Mouse (Mus musculus) myocyte (in vitro differentiated cells): ENCODE data around the gene Hist1h1c.

Experiments
- CEBPB ChIP-seq: IDR thresholded peaks from 2 replicates; pipeline ENCODE4 v1.6.1; 2011; ENCODE audit warnings: mild to moderate bottlenecking, moderate library complexity; ENCODE audit not compliant: poor library complexity, insufficient read depth, severe bottlenecking
- E2F4 ChIP-seq: IDR thresholded peaks from one replicate; pipeline ENCODE4 v1.6.1; 2011; ENCODE audit warnings: mild to moderate bottlenecking, control low read depth, moderate library complexity; ENCODE audit not compliant: insufficient read depth
- MAX ChIP-seq: IDR thresholded peaks from one replicate; pipeline ENCODE4 v1.6.1; 2011; ENCODE audit warnings: low read depth, mild to moderate bottlenecking, control low read depth
- MYOD1 ChIP-seq, 3 experiments: IDR thresholded peaks; one replicate each; pipeline ENCODE4 v1.6.1; 2011; ENCODE audit warnings: control low read depth in 2 of 3, low read depth in 2 of 3, mild to moderate bottlenecking in 2 of 3, moderate library complexity in 1 of 3; ENCODE audit not compliant: insufficient read length in 2 of 3, control insufficient read depth in 1 of 3
- MYOG ChIP-seq, 3 experiments: IDR thresholded peaks; one replicate each; pipeline ENCODE4 v1.6.1; 2011; ENCODE audit warnings: control low read depth in 2 of 3, low read depth in 2 of 3, mild to moderate bottlenecking in 2 of 3; ENCODE audit not compliant: insufficient read length in 2 of 3, control insufficient read depth in 1 of 3, insufficient read depth in 1 of 3
- POLR2A ChIP-seq: IDR thresholded peaks from one replicate; pipeline ENCODE4 v1.6.1; 2011; ENCODE audit warnings: low read depth, mild to moderate bottlenecking, control low read depth, moderate library complexity; ENCODE audit not compliant: insufficient read length
- REST ChIP-seq: IDR thresholded peaks from one replicate; pipeline ENCODE4 v1.6.1; 2011; ENCODE audit warnings: mild to moderate bottlenecking, control low read depth, moderate library complexity; ENCODE audit not compliant: insufficient read depth, insufficient read length
- SRF ChIP-seq: IDR thresholded peaks from one replicate; pipeline ENCODE4 v1.6.1; 2011; ENCODE audit warnings: low read depth; ENCODE audit not compliant: control insufficient read depth, insufficient read length
- TCF3 ChIP-seq: IDR thresholded peaks from one replicate; pipeline ENCODE4 v1.6.1; 2011; ENCODE audit warnings: low read depth, control low read depth; ENCODE audit not compliant: insufficient read length
- USF1 ChIP-seq: IDR thresholded peaks from one replicate; pipeline ENCODE4 v1.6.1; 2011; ENCODE audit warnings: low read depth, mild to moderate bottlenecking, control low read depth, moderate library complexity

- TF ChIP-seq MAX (no peak), POLR2A (no peak), REST (no peak), USF1 (no peak), MYOG (IDR thresholded peaks at IDR 0.05; ENCODE audit: control insufficient read depth in 1 of 3, insufficient read depth in 1 of 3, insufficient read length in 2 of 3, low read depth in 2 of 3) (no peak), E2F4 (no peak), CEBPB (no peak), TCF3 (no peak), SRF (no peak), MYOD1 (IDR thresholded peaks at IDR 0.05; ENCODE audit: control insufficient read depth in 1 of 3, insufficient read length in 2 of 3, low read depth in 2 of 3) (no peak)
Measured at GRCm38 (mm10) chr13:23743963-23744362, 5.4 kb downstream of the Hist1h1c start.
